Mouse (Mus musculus) hindbrain, embryonic 16.5 days (tissue): ENCODE measurements at regions not wholly inside any gene's neighbourhood (a gene's known extent, or its start where the extent isn't known, plus 50 kb on each side); places are given as distances from the start of the nearest gene placed in this dataset.

Experiments
- ATAC-seq: fragments of 200-750 bp; cut with Nextera tagmentation; 2 replicates; pipeline ENCODE4 v1.8.0; 2017; ENCODE audit warnings: moderate TSS enrichment, moderate library complexity
- H3K27ac ChIP-seq: fragments of 300-500 bp; sonication (generic); 2 replicates; pipeline ENCODE4 v1.5.1; 2014; ENCODE audit warnings: low read depth, mild to moderate bottlenecking, control low read depth, low read length, moderate library complexity
- H3K27me3 ChIP-seq: fragments of 300-500 bp; sonication (generic); replicated peaks from 2 replicates; pipeline ENCODE4 v1.6.1; 2014; ENCODE audit warnings: low read length; ENCODE audit not compliant: control insufficient read depth, insufficient read depth
- H3K36me3 ChIP-seq: fragments of 300-500 bp; sonication (generic); 2 replicates; pipeline ENCODE4 v1.6.1; 2014; ENCODE audit warnings: mild to moderate bottlenecking, low read length, moderate library complexity, mixed read lengths; ENCODE audit not compliant: control insufficient read depth, insufficient read depth
- H3K4me1 ChIP-seq: fragments of 300-500 bp; sonication (generic); 2 replicates; pipeline ENCODE4 v1.6.1; 2014; ENCODE audit warnings: low read depth, low read length; ENCODE audit not compliant: control insufficient read depth, insufficient read depth
- H3K4me2 ChIP-seq: fragments of 300-500 bp; sonication (generic); 2 replicates; pipeline ENCODE4 v1.6.1; 2014; ENCODE audit warnings: mild to moderate bottlenecking, low read length, control low read depth, moderate library complexity
- H3K4me3 ChIP-seq: fragments of 300-500 bp; sonication (generic); 2 replicates; pipeline ENCODE4 v1.5.1; 2014; ENCODE audit warnings: mild to moderate bottlenecking, low read length, control low read depth, moderate library complexity
- H3K9ac ChIP-seq: fragments of 300-500 bp; sonication (generic); 2 replicates; pipeline ENCODE4 v1.6.1; 2014; ENCODE audit warnings: low read depth, mild to moderate bottlenecking, control low read depth, low read length, moderate library complexity
- H3K9me3 ChIP-seq: fragments of 300-500 bp; sonication (generic); 2 replicates; pipeline ENCODE4 v1.6.1; 2014; ENCODE audit warnings: mild to moderate bottlenecking, low read length, moderate library complexity; ENCODE audit not compliant: control insufficient read depth
- WGBS: fragments of 180-500 bp; shearing (Covaris S2); extraction: QIAGEN DNeasy Blood & Tissue Kit; methylation state at CpG from one replicate; pipeline ENCODE4 v1.1.7; 2014; 5-methylcytosine and 5-hydroxymethylcytosine counted together

- no peak for ATAC-seq
- H3K4me2 ChIP-seq = no peak overlapping the region
- WGBS = 76% methylated on average over 4 of the region's 4 CpGs
Measured at GRCm38 (mm10) chr13:37500668-37501286, 155.8 kb downstream of the Ly86 start.

GRCm38 (mm10) chr13:37503449-37503848, 158.4 kb downstream of the Ly86 start:
- 89% methylated on average over 6 of the region's 6 CpGs for WGBS

More at GRCm38 (mm10) chr13:37500668-37501286, 155.8 kb downstream of the Ly86 start:
- H3K9me3 ChIP-seq = no peaks in the 10 kb centered on the region
- H3K4me3 ChIP-seq = no peak overlapping the region
- no peak overlapping the region for H3K9ac ChIP-seq
- no peak overlapping the region for H3K27ac ChIP-seq
- H3K36me3 ChIP-seq = no peaks in the 10 kb centered on the region
- H3K4me1 ChIP-seq = no peaks in the 10 kb centered on the region
- H3K27me3 ChIP-seq = no peaks in the 10 kb centered on the region

GRCm38 (mm10) chr13:37503898-37504297, 158.9 kb downstream of the Ly86 start:
- Histone ChIP-seq H3K9ac (no peak overlapping the region), H3K9me3 (no peaks in the 10 kb centered on the region), H3K4me2 (no peak overlapping the region), H3K36me3 (no peaks in the 10 kb centered on the region), H3K4me1 (peaks cover 7% of the 10 kb centered on the region; the same call in 1 of the 2 replicates), H3K27ac (no peak overlapping the region), H3K27me3 (no peaks in the 10 kb centered on the region), H3K4me3 (no peak overlapping the region)
- 90% methylated on average over 3 of the region's 3 CpGs for WGBS
- ATAC-seq = no peak

More at GRCm38 (mm10) chr13:37503449-37503848, 158.4 kb downstream of the Ly86 start:
- no peak for ATAC-seq
- Histone ChIP-seq H3K4me2 (no peak overlapping the region), H3K4me1 (peaks cover 7% of the 10 kb centered on the region; the same call in 1 of the 2 replicates), H3K9ac (no peak overlapping the region), H3K27ac (no peak overlapping the region), H3K27me3 (no peaks in the 10 kb centered on the region), H3K9me3 (no peaks in the 10 kb centered on the region), H3K36me3 (no peaks in the 10 kb centered on the region), H3K4me3 (no peak overlapping the region)

- H3K27me3 ChIP-seq = no peaks in the 10 kb centered on the region
- no peak overlapping the region for H3K4me2 ChIP-seq
- no peak overlapping the region for H3K4me3 ChIP-seq
- no peaks in the 10 kb centered on the region for H3K36me3 ChIP-seq
- H3K9me3 ChIP-seq = no peaks in the 10 kb centered on the region
- peaks cover 7% of the 10 kb centered on the region for H3K4me1 ChIP-seq
- 66% methylated on average over 10 of the region's 10 CpGs for WGBS
- H3K27ac ChIP-seq = no peak overlapping the region
- no peak for ATAC-seq
- no peak overlapping the region for H3K9ac ChIP-seq
Measured at GRCm38 (mm10) chr13:37504373-37504772, 159.4 kb downstream of the Ly86 start.

- 68% methylated on average over 3 of the region's 3 CpGs for whole genome bisulfite sequencing
- ATAC-seq = 0 out of 2 replicates have a peak, but pooled peaks have one; percentile 13
- Histone ChIP-seq H3K9ac (no peak overlapping the region), H3K27me3 (no peaks in the 10 kb centered on the region), H3K36me3 (no peaks in the 10 kb centered on the region), H3K4me1 (peaks cover 7% of the 10 kb centered on the region), H3K4me2 (no peak overlapping the region), H3K9me3 (no peaks in the 10 kb centered on the region), H3K27ac (no peak overlapping the region), H3K4me3 (no peak overlapping the region)
Measured at GRCm38 (mm10) chr13:37505617-37506016, 160.6 kb downstream of the Ly86 start.

GRCm38 (mm10) chr13:37506046-37506445, 161.0 kb downstream of the Ly86 start:
- no peaks in the 10 kb centered on the region for H3K36me3 ChIP-seq
- WGBS = 55% methylated on average over 10 of the region's 10 CpGs
- H3K27ac ChIP-seq = 0 out of 2 replicates have a peak overlapping the region, but pooled peaks have one; percentile 18
- no peaks in the 10 kb centered on the region for H3K27me3 ChIP-seq
- ATAC-seq = 0 out of 2 replicates have a peak, but pooled peaks have one; percentile 25
- H3K4me3 ChIP-seq = no peak overlapping the region
- H3K4me2 ChIP-seq = no peak overlapping the region
- H3K9ac ChIP-seq = 0 out of 2 replicates have a peak overlapping the region, but pooled peaks have one; percentile 9
- peaks cover 7% of the 10 kb centered on the region for H3K4me1 ChIP-seq
- no peaks in the 10 kb centered on the region for H3K9me3 ChIP-seq

- no peak overlapping the region for H3K9ac ChIP-seq
- ATAC-seq = no peak
- peaks cover 7% of the 10 kb centered on the region for H3K4me1 ChIP-seq
- no peak overlapping the region for H3K4me2 ChIP-seq
- H3K27me3 ChIP-seq = no peaks in the 10 kb centered on the region
- WGBS = 50% methylated on average over 8 of the region's 8 CpGs
- no peak overlapping the region for H3K4me3 ChIP-seq
- no peak overlapping the region for H3K27ac ChIP-seq
- no peaks in the 10 kb centered on the region for H3K36me3 ChIP-seq
- no peaks in the 10 kb centered on the region for H3K9me3 ChIP-seq
Measured at GRCm38 (mm10) chr13:37506701-37507100, 161.7 kb downstream of the Ly86 start.

- no peaks in the 10 kb centered on the region for H3K9me3 ChIP-seq
- H3K4me2 ChIP-seq = no peak overlapping the region
- H3K27ac ChIP-seq = no peak overlapping the region
- no peaks in the 10 kb centered on the region for H3K36me3 ChIP-seq
- H3K4me3 ChIP-seq = no peak overlapping the region
- 65% methylated on average over 5 of the region's 5 CpGs for WGBS
- H3K9ac ChIP-seq = no peak overlapping the region
- no peaks in the 10 kb centered on the region for H3K27me3 ChIP-seq
- no peak for ATAC-seq
- peaks cover 7% of the 10 kb centered on the region for H3K4me1 ChIP-seq
Measured at GRCm38 (mm10) chr13:37507146-37507545, 162.1 kb downstream of the Ly86 start.

- 46% methylated on average over 19 of the region's 19 CpGs for whole genome bisulfite sequencing
- no peak overlapping the region for H3K4me3 ChIP-seq
- H3K36me3 ChIP-seq = no peaks in the 10 kb centered on the region
- 0 out of 2 replicates have a peak overlapping the region, but pooled peaks have one; percentile 2 for H3K9ac ChIP-seq
- H3K27me3 ChIP-seq = no peaks in the 10 kb centered on the region
- ATAC-seq = 0 out of 2 replicates have a peak, but pooled peaks have one; percentile 32
- H3K4me2 ChIP-seq = no peak overlapping the region
- peak overlapping the region; percentile 45; the same call in 1 of the 2 replicates for H3K27ac ChIP-seq
- no peaks in the 10 kb centered on the region for H3K9me3 ChIP-seq
- H3K4me1 ChIP-seq = peaks cover 7% of the 10 kb centered on the region
Measured at GRCm38 (mm10) chr13:37508385-37509351, 163.7 kb downstream of the Ly86 start.
